Mouse (Mus musculus): ENCODE measurements around the gene Ykt6. TPM values are rescaled to one million over a fixed set of nuclear protein-coding genes. Genes with fewer than 3 reads are reported as not detected.

Gene Ykt6
- 57.7 and 58.2 TPM in 2 replicates for polyA plus RNA-seq (2016; fragmentation: Nextera tagmentation; extraction: Ambion mirVana)

DNA sequence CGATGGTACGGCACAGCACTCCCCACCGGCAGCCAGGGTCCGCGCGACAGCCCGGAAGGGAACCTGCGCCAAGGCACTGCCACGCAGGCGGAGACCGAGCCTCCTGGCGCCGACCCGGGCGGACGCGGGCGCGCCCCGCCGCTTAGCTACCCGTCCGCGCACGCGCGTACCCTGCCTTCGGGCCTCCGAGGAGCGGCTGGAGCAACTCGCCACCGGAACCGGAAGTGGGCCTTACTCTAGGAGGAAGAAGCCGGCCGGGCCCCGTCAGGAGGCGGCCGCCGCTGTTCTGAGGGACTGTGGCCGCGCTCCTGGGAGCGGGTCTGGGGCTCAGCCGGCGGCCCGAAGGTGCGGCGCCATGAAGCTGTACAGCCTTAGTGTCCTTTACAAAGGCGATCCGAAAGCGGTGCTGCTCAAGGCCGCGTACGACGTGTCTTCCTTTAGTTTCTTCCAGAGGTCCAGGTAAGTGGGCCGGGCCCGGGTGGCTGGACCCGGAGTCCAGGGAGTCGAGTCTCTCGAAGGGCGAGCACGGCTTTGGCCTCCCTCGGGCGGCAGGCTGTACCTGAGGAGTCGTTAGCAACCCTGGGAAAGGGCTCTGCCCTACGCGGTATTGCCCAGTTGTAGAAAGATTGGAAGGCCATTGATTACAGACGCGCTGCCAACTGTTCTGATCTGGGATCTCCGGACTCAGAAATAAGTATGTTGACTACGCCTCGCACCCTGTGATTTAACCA is at the start of gene Ykt6:
Gene Ykt6 (plus strand): TSS at position 148 of the 731 bp plus-strand sequence.
- ATAC-seq (ENCODE audit: insufficient number of reproducible peaks, insufficient read depth, low FRiP score, low TSS enrichment): peak; percentile 93
- peaks cover 11% of the 10 kb centered on the region for H3K36me3 ChIP-seq
- peaks cover 15% of the 10 kb centered on the region for H3K4me1 ChIP-seq
- peak within 1 kb of the TSS; percentile 79 for H3K4me2 ChIP-seq (replicated peaks)
- WGBS: under 1% methylated on average over 71 of the region's 71 CpGs
- peak within 1 kb of the TSS; percentile 84 for H3K4me3 ChIP-seq
- peak within 1 kb of the TSS; percentile 87 for H3K9ac ChIP-seq
- H3K9me3 ChIP-seq: no peaks in the 10 kb centered on the region
- peak within 1 kb of the TSS; percentile 91 for H3K27ac ChIP-seq
- no peaks in the 10 kb centered on the region for H3K27me3 ChIP-seq

DNA sequence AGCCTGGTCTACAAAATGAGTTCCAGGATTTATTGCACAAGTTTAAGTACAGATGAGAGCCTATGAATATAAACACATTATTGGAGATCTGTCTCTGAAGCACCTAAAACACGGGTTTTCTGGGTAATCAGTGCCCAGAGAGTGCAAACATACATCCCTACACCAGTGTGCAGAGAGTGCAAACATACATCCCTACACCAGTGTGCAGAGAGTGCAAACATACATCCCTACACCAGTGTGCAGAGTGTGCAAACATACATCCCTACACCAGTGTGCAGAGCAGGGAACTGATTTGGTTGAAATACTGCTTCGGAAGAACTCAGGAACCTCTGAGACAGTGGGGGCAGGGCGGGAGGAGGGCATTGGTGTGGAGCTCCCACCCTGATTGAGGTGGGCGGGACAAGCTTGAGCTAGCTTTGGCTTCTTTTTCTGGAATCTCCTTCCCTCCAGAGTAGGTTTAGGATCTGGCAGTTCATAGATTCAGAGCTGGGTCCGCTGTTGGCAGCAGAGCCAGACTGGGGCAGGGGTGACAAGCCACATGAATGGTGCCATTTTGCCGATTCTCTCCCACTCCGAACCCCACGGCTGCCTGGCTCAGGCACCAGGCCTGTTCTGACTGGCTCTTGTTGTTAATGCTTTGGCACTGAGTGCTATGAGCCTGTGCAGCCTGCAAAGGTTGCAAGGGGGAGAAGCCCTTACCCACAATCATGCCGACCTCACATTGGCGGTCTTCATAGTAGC is 49.5 kb upstream of the Ykt6 start:
- Histone ChIP-seq H3K9ac (no peak overlapping the region), H3K9me3 (no peaks in the 10 kb centered on the region), H3K27me3 (no peaks in the 10 kb centered on the region), H3K4me2 (replicated peaks) (no peak overlapping the region), H3K4me3 (no peak overlapping the region), H3K27ac (no peak overlapping the region), H3K4me1 (peaks cover 11% of the 10 kb centered on the region; the same call in 1 of the 2 replicates), H3K36me3 (no peaks in the 10 kb centered on the region)
- WGBS: 84% methylated on average over 10 of the region's 10 CpGs
- no peak for ATAC-seq (ENCODE audit: insufficient number of reproducible peaks, insufficient read depth, low FRiP score, low TSS enrichment)

DNA sequence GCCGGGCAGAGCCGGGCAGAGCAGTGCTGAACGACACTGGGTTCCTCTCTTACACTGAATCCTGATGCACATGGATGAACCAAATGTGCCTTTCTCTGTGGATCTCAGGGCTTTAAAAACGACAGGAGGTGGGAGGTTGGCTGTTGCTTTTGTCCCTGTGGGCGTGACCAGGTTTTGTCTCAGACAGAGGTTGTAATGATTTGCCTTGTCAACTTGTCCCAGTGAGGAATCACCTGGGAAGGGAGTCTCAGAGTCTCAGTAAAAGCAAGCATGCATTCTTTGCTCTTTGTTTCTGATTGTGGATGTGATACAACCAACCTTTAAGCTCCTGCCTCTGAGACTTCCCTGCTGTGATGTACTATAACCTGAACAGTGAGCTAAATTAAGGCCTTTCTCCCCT is 48.4 kb upstream of the Ykt6 start:
- Histone ChIP-seq H3K9me3 (no peaks in the 10 kb centered on the region), H3K27me3 (no peaks in the 10 kb centered on the region), H3K4me3 (no peak overlapping the region), H3K4me2 (replicated peaks) (no peak overlapping the region), H3K9ac (no peak overlapping the region), H3K27ac (no peak overlapping the region), H3K36me3 (no peaks in the 10 kb centered on the region), H3K4me1 (0 out of 2 replicates have a peak, but pooled peaks cover 3% of the 10 kb centered on the region)
- ATAC-seq (ENCODE audit: insufficient number of reproducible peaks, insufficient read depth, low FRiP score, low TSS enrichment): no peak
- 52% methylated on average over 5 of the region's 5 CpGs for WGBS

DNA sequence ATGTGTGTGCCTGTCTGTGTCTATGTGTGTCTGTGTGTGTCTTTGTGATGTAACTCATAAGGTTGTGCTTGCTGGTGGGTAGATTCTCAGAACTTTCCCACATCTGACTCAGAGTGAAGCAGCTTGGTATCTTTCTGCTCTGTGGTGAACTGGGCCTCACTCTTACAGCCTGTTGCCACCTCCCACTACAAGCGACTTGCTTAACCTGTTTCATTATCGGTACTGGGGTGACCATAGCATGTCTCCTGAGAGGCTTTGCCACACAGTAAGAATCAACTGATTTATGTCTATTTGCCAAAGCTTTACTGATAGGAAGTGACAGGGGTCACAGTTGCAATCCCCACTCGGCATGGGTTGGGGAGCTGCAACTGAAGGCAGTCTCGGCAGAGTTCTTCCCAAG is 46.9 kb upstream of the Ykt6 start:
- Histone ChIP-seq H3K9ac (no peak overlapping the region), H3K4me2 (replicated peaks) (no peak overlapping the region), H3K4me3 (no peak overlapping the region), H3K27ac (no peak overlapping the region), H3K36me3 (no peaks in the 10 kb centered on the region), H3K9me3 (no peaks in the 10 kb centered on the region), H3K4me1 (no peaks in the 10 kb centered on the region), H3K27me3 (no peaks in the 10 kb centered on the region)
- ATAC-seq (ENCODE audit: insufficient number of reproducible peaks, insufficient read depth, low FRiP score, low TSS enrichment): no peak
- WGBS: 69% methylated on average over 4 of the region's 4 CpGs

DNA sequence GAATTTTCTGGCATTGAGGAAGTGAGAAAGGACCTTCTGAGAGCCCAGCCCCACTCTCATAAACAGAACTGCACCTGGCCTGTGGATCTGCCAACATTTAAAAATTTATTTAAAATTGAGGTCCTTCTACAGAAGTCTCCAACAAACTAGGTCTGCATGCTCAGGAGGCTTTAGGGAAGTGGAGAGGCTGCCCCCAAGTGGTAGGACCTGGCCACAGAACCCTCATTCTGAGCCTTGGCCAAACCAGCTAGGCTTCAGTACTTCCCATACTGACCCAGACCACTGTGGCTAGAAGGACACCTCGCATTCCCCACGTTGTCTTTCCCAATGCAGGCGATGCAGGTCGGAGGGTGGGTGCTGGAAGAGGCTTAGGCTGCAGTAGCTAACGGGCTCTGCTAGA is 42.9 kb upstream of the Ykt6 start:
- WGBS: 32% methylated on average over 5 of the region's 5 CpGs
- Histone ChIP-seq H3K27me3 (no peaks in the 10 kb centered on the region), H3K27ac (no peak overlapping the region), H3K9ac (no peak overlapping the region), H3K4me2 (replicated peaks) (no peak overlapping the region), H3K4me3 (no peak overlapping the region), H3K9me3 (no peaks in the 10 kb centered on the region), H3K36me3 (no peaks in the 10 kb centered on the region), H3K4me1 (no peaks in the 10 kb centered on the region)
- no peak for ATAC-seq (ENCODE audit: insufficient number of reproducible peaks, insufficient read depth, low FRiP score, low TSS enrichment)

DNA sequence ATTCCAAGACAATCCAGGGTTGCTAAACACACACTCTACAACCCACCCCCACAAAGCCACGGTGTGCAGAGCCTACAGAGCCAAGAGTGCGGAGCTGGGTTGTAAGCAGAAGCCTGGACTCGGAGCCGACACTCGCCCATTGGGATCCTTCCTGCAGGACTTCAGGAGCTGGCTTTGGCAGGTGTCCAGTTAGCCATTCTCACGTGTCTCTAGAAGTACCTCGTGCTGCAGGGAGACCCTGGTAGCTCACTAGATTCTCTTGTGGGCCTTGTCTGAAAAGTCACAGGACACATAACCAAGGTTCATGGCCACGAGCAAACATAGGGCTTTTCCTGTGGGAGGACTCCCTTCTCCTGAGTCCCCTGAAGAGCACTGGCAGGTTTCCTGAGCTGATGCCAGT is 42.2 kb upstream of the Ykt6 start:
- ATAC-seq (ENCODE audit: insufficient number of reproducible peaks, insufficient read depth, low FRiP score, low TSS enrichment): no peak
- no peak overlapping the region for H3K27ac ChIP-seq
- no peaks in the 10 kb centered on the region for H3K9me3 ChIP-seq
- no peaks in the 10 kb centered on the region for H3K4me1 ChIP-seq
- H3K4me3 ChIP-seq: no peak overlapping the region
- H3K27me3 ChIP-seq: no peaks in the 10 kb centered on the region
- WGBS: 69% methylated on average over 8 of the region's 8 CpGs
- H3K4me2 ChIP-seq (replicated peaks): no peak overlapping the region
- H3K9ac ChIP-seq: no peak overlapping the region
- no peaks in the 10 kb centered on the region for H3K36me3 ChIP-seq

DNA sequence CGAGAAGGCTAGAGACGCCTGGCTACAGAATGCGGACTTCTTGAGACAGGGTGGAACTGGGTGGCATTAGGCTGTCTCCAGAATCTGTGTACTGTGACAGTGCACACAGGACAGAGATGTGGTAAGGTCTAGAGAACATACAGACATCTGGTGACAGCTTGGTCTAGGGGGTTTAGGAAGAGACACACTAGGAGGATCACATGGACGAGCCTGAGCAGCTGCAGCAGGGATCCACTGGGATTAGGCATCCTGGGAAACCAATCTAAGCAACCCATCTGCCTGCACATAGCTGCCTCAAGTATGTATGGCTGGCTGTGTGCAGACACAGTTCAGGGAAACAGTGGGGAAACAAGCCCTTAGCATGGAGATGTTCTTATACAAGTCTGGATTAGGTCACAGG is 41.6 kb upstream of the Ykt6 start:
- no peaks in the 10 kb centered on the region for H3K27me3 ChIP-seq
- H3K36me3 ChIP-seq: no peaks in the 10 kb centered on the region
- H3K4me2 ChIP-seq (replicated peaks): no peak overlapping the region
- no peak overlapping the region for H3K4me3 ChIP-seq
- no peak for ATAC-seq (ENCODE audit: insufficient number of reproducible peaks, insufficient read depth, low FRiP score, low TSS enrichment)
- no peaks in the 10 kb centered on the region for H3K4me1 ChIP-seq
- no peak overlapping the region for H3K27ac ChIP-seq
- H3K9me3 ChIP-seq: no peaks in the 10 kb centered on the region
- H3K9ac ChIP-seq: no peak overlapping the region
- WGBS: 70% methylated on average over 4 of the region's 4 CpGs

DNA sequence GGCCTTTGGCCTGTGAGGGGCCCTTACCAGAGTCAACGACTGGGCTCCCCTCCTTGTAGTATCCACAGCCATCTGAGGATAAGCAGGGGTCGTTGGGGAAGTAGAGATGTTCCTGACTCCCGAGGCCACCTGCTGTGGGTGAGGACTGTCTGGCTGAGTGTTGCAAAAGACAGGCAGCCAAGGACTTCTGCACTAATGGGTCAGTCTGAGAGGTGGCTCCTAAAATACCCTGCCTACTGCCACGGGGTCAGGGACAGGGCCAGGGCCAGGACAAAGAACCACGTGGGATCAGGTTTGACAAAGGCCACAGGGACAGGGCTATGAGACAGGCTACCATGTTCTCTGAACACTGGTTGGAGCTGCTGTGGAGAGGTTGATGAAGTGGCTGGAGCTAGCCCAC is 40.6 kb upstream of the Ykt6 start:
- Histone ChIP-seq H3K4me1 (no peaks in the 10 kb centered on the region), H3K4me3 (no peak overlapping the region), H3K4me2 (replicated peaks) (no peak overlapping the region), H3K9me3 (no peaks in the 10 kb centered on the region), H3K27me3 (no peaks in the 10 kb centered on the region), H3K9ac (no peak overlapping the region), H3K36me3 (no peaks in the 10 kb centered on the region), H3K27ac (no peak overlapping the region)
- no peak for ATAC-seq (ENCODE audit: insufficient number of reproducible peaks, insufficient read depth, low FRiP score, low TSS enrichment)
- WGBS: 59% methylated on average over 5 of the region's 5 CpGs

DNA sequence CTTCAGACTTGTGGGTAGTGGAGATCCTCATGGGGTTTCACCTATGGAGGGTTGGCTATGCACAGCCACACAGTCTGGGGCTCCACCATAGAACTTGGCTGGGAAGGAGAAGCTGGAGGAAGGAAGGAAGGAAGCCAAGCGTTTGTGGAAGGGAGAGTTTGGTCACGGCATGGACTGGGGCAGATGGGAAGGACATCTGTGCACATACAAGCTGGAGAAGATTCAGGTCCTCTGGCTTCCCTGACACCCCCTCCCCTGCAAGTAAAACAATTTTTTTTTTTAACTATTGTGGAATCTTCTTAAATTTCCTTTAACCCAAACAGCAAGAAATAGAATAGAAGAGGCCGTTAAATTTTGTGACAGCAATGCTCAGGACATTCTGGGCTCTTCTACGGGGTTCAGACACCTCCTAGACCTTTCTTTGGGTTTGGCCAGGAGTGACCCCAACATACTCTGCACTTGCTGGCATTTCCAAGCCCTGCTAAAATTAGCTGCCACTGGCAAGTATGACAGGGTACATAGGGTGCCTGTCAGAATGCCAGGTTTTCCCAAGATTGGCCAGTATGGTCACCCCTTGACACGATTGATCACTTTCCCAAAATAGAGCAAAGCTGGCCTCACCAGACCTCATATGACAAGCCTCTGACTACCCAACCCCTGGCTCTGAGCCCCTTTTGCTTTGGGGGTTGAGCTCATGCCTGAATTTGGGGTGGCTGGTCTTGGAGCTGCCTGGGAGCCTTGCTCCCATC is 39.9 kb upstream of the Ykt6 start:
- Histone ChIP-seq H3K4me2 (replicated peaks) (no peak overlapping the region), H3K27me3 (no peaks in the 10 kb centered on the region), H3K4me3 (no peak overlapping the region), H3K9ac (no peak overlapping the region), H3K4me1 (no peaks in the 10 kb centered on the region), H3K36me3 (no peaks in the 10 kb centered on the region), H3K9me3 (no peaks in the 10 kb centered on the region), H3K27ac (no peak overlapping the region)
- 81% methylated on average over 5 of the region's 5 CpGs for WGBS
- ATAC-seq (ENCODE audit: insufficient number of reproducible peaks, insufficient read depth, low FRiP score, low TSS enrichment): no peak

DNA sequence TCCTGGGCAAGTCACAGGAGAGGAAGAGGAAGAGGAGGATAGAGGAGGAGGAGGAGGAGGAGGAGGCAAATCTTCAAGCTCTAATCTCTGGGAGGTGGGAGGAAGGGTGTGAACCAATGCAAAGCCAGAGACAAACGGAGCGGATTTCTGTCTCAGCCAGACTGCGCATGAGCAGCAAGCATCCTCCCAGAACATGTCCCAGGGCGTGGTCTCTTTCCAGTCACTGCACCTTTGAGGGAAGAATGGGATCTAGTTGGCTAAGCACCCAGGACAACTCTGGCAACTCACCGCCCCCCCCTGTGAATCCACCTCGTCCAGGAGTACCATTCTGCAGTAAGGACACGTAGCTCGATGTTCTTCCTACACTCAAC is 39.3 kb upstream of the Ykt6 start:
- no peak overlapping the region for H3K4me3 ChIP-seq
- H3K4me2 ChIP-seq (replicated peaks): no peak overlapping the region
- no peaks in the 10 kb centered on the region for H3K36me3 ChIP-seq
- H3K4me1 ChIP-seq: no peaks in the 10 kb centered on the region
- H3K9me3 ChIP-seq: no peaks in the 10 kb centered on the region
- H3K9ac ChIP-seq: no peak overlapping the region
- no peak overlapping the region for H3K27ac ChIP-seq
- 81% methylated on average over 8 of the region's 8 CpGs for WGBS
- ATAC-seq (ENCODE audit: insufficient number of reproducible peaks, insufficient read depth, low FRiP score, low TSS enrichment): no peak
- no peaks in the 10 kb centered on the region for H3K27me3 ChIP-seq

DNA sequence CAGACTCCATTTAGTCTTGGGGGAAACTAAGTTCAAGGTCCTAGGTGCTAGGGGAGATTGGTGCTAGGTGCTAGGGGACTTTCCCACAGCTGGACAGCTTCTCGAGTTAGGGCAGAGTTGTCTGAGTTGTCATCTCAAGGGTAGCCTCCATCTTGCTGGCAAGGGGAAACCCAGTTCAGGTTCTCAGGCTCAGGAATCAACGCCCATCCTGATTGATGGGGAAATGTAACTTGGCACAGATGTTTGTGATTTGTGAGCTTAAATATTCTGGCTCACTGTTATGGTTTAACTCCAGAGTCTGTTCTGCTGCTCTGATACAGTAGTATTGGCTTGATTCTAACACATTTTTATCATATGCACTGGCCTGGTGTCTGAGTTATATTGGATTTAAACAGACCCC is 37.4 kb upstream of the Ykt6 start:
- H3K27me3 ChIP-seq: no peaks in the 10 kb centered on the region
- no peak overlapping the region for H3K4me3 ChIP-seq
- no peak for ATAC-seq (ENCODE audit: insufficient number of reproducible peaks, insufficient read depth, low FRiP score, low TSS enrichment)
- H3K9me3 ChIP-seq: no peaks in the 10 kb centered on the region
- H3K27ac ChIP-seq: no peak overlapping the region
- no peak overlapping the region for H3K4me2 ChIP-seq (replicated peaks)
- H3K4me1 ChIP-seq: no peaks in the 10 kb centered on the region
- H3K9ac ChIP-seq: no peak overlapping the region
- no peaks in the 10 kb centered on the region for H3K36me3 ChIP-seq
- WGBS: 56% methylated on average over 2 of the region's 2 CpGs

DNA sequence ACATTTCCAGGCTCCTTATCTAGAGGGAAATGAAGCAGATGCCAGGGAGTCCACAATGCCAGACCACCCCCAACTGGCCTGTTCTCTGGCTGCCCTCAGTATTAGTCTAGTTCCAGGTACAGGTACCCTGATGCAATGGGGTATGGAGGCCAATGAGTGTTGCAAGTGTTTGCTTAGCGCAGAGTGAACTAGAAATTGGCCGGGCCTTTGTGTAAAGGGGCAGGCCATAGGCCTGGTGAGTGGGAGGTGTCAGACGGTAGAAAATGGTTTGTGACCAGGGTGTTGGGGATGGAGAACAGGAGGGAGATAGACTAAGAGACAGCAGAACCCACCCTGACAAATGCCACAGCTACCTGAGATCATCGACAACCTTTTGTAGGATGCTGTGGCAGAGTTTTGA is 35.9 kb upstream of the Ykt6 start:
- no peak overlapping the region for H3K9ac ChIP-seq
- ATAC-seq (ENCODE audit: insufficient number of reproducible peaks, insufficient read depth, low FRiP score, low TSS enrichment): no peak
- no peaks in the 10 kb centered on the region for H3K27me3 ChIP-seq
- no peaks in the 10 kb centered on the region for H3K36me3 ChIP-seq
- no peaks in the 10 kb centered on the region for H3K4me1 ChIP-seq
- H3K27ac ChIP-seq: no peak overlapping the region
- H3K4me3 ChIP-seq: no peak overlapping the region
- no peaks in the 10 kb centered on the region for H3K9me3 ChIP-seq
- H3K4me2 ChIP-seq (replicated peaks): no peak overlapping the region
- 94% methylated on average over 4 of the region's 4 CpGs for WGBS
